Mouse (Mus musculus): ENCODE results near the gene Tstd3. TPM values are rescaled to one million over a fixed set of nuclear protein-coding genes. Genes with fewer than 3 reads are reported as not detected.

Tstd3 gene
- 10 to 100 TPM; 14.6 to 16.9 TPM for total RNA-seq (2021)

DNA sequence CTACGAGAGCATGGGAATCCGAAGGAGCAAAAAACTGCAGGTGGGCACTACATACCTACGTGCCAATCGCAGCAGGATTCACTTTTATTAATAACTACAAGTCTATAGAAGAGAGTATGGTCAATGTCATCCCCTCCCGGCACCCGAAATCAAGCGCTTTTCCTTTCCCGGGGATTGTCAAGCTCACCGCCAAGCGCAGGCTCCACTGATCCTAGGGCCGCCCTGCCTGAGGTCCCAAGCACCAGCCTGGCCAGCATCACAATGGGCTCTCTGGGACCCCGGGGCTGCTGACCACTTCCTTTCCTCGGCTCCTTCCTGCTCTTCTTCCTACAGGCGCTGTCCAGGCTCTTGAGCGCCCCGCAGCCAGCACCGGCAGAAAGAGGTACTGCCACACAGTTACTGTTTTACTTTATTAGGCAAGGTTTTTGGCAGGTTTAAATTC, at the start of gene Tstd3, which contains the start of gene Usp45:
Tstd3 (minus strand) TSS at position 350 of the 442 bp plus-strand sequence.
Usp45 (plus strand) TSS at position 294 of the 442 bp plus-strand sequence.
- peak; percentile 78 to 80 for DNase-seq
- intact Hi-C loops (cut with DNase I), result no loop called here

GRCm38 (mm10) chr4:21814029-21814428, 47.0 kb upstream of the Tstd3 start:
- intact Hi-C loops (cut with DNase I), result loop anchor here (2.0 kb wide), 2 partner anchors 85 to 277 kb away; no protein-coding TSS in a partner anchor
- DNase-seq, result peak; percentile 13 to 15

DNA sequence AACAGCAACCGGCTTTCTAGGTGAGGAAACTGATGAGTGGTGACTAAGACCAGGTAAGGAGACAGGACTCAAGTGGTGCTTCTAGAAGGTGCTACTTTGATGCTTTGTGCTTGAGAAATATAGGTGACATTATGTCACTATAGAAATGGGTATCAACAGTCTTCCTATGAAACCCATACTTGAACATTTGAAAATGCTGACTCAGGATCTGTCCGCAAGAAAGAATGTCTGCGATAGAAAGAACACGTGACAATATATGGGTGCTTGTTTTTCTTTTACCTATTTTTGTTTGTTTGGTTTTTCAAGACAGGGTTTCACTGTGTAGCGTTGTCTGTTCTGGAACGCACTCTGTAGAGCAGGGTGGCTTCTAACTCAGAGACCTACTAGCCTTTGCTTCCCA, 45.6 kb upstream of the Tstd3 start:
- intact Hi-C loops (cut with DNase I), result no loop called here
- no peak for DNase-seq

DNA sequence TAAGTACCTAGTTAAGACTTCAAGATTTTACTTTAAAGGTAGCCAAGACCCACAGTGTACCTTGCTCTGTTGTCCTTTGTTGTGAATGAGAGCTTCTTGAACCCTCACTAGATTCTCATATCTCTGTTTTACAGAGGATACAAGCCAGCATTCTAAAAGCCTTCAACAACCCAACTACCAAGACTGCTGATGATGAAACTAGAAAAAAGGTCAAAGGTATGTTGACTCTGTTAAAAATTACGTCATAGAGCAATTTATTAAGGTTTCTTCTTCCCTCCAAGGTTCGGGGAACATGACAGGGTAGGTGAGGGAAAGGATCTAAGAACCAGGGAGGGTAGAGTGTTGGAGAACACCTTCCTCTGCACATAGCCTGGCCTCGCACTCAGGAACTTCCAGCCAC, 43.6 kb upstream of the Tstd3 start:
- no peak for DNase-seq
- intact Hi-C loops (cut with DNase I), result no loop called here

DNA sequence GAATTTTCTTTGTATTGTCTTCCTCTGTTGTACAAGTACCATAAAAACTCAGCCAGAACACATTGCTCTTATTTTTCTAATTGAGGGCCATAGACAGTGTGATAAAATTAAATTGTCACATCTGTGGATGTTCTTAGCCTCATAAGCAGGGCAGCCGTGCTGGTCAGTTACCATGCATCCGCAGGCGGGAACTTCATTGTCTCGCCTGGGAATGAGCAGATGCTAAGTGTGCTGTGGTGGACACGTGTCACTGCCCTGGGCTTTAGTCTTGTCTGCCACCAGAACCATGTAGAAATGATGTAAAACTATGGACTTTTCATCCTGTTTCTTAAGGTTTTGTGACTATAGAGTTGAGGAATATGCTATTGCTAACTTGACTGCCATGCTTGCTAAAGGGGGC, 40.2 kb upstream of the Tstd3 start:
- intact Hi-C loops (cut with DNase I), result no loop called here
- DNase-seq, result no peak

DNA sequence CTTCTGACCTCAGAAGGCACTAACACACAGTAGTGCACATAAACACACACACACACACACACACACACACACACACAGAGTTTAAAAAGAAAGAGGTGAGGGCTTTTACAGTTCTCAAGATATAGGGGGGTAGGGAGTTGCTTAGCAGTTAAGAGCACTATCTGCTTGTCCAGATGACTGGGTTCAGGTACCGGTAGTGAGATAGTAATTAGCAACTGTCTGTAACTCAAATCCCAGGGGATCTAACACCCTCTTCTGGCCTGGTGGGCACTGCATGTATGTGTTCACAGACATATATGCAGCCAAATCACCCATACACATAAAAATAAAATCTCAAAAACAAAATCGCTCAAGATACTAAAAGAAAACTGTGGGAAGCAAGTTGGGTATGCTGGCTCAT, 34.6 kb upstream of the Tstd3 start:
- no peak for DNase-seq

DNA sequence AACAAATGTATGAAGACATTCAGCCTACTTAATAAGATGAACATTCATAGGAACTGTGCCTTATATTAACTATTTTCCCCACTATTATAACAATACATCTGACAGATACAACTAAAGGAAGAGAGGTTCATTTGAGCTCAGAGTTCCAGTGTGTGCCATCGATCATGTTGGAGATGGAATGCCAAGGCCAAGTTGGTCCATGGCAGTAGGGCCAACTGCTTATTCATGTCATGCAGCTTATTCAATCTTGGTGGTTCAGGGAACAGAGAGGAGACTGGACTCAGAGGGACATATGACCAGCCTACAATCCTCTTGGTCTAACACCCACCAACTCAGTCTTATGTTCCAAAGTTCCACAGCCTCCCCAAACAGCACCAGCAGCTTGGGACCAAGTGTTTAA, 34.0 kb upstream of the Tstd3 start:
- intact Hi-C loops (cut with DNase I), result no loop called here
- DNase-seq, result no peak

More for the DNA sequence above, 34.6 kb upstream of the Tstd3 start:
- intact Hi-C loops (cut with DNase I), result no loop called here

GRCm38 (mm10) chr4:21793631-21794030, 26.6 kb upstream of the Tstd3 start:
- no peak for DNase-seq
- intact Hi-C loops (cut with DNase I), result no loop called here

DNA sequence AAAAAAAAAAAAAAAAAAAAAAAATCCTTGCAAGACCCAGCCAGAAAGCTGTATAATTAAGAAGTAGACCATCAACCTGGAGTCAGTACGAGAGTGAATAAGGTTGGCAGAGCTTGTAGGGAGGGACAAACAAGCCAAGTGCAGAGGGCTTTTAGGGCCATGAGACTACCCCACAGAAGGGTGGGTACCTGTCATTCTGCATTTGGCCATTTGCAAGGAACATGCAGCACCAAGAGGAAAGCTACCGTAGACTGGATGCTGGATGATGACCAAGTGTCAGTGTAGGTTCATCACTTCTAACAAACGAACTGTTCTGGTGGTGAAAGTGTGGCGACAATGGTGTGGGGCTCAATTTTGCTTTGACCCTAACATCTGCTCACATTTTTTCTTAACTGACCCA, 22.8 kb upstream of the Tstd3 start:
- no peak for DNase-seq
- intact Hi-C loops (cut with DNase I), result no loop called here

GRCm38 (mm10) chr4:21788903-21789302, 21.9 kb upstream of the Tstd3 start:
- intact Hi-C loops (cut with DNase I), result no loop called here
- no peak for DNase-seq

- intact Hi-C loops (cut with DNase I), result no loop called here
- no peak for DNase-seq
These were observed 19.3 kb upstream of the Tstd3 start for GRCm38 (mm10) chr4:21786268-21786667.

DNA sequence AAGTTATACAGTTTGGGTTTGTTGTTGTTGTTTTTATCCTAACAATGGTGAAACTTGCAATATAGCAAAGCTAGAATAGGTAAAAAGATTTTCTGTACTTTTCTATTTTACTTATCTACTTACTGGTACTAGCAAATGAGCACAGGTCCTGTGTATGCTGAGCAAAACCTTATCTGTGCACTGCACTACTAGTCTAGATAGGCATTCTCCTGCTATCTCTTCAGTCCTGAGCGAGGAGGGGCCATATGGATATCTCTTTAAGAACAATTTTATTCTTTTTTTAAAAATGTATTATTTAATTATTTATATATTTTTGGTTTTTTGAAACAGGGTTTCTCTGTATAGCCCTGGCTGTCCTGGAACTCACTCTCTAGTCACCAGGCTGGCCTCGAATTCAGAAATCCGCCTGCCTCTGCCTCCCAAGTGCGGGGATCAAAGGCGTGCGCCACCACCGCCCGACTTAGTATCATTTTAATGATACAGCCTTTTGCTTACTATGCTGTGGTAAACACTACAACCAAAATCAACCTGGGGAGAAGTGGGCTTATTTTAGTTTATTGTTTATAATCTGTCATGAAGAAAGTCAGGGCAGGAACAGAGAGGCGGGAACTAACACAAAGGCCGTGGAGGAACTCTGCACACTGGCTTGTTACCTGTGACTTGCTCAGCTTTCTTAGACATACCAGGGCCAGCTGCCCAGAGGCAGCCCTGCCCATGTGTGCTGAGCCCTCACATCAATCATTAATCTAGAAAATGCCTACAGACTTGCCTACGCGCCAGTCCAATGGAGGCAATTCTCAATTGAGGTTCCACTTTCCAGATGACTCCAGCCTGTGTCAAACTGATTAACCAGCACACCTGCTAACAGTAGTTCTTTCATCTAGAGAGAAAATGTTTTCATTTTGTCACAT, 14.1 kb upstream of the Tstd3 start:
- intact Hi-C loops (cut with DNase I), result no loop called here
- no peak for DNase-seq

DNA sequence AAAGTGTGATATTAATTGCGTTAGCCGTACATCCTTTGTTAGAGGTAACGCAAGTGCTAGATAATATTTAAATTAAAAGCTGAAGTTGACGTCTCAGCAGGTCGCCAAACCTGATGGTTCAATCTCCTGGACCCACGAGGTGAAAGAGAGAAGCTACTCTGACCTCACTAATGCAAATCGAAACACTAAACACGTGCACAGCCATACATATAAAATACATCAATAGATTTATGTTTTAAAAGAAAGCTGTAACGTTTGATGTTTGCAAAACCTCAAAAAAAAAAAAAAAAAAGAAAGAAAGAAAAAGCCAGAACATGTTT, 9.9 kb upstream of the Tstd3 start:
- intact Hi-C loops (cut with DNase I), result loop anchor here (2.0 to 5.0 kb wide), 2 partner anchors 50 to 70 kb away; partner anchors contain the start of genes Ccnc and Pnisr
- DNase-seq, result no peak

GRCm38 (mm10) chr4:21776091-21776945, 9.3 kb upstream of the Tstd3 start:
- intact Hi-C loops (cut with DNase I), result loop anchor here (2.0 to 5.0 kb wide), 2 partner anchors 49 to 70 kb away; partner anchors contain the start of genes Ccnc and Pnisr
- peak; percentile 92 for DNase-seq

- intact Hi-C loops (cut with DNase I), result no loop called here
These were observed 5.3 kb upstream of the Tstd3 start for GRCm38 (mm10) chr4:21772306-21772705.

DNA sequence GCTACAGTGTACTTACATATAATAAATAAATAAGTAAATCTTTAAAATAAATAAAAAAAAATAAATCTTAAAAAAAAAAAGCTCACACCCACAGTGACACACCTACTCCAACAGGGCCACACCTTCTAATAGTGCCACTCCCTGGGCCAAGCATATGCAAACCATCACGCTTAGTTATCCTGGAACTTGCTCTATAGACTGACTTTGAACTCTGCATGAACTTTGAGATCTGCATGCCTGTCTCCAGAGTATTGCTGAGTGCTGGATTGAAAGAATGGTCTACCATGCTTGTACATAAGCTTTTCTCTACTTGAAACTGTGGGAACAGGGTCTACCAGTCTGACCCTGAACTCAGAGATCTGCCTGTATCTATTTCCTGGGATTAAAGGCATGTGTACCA, 4.1 kb upstream of the Tstd3 start:
- no peak for DNase-seq

More at GRCm38 (mm10) chr4:21772306-21772705, 5.3 kb upstream of the Tstd3 start:
- DNase-seq, result no peak

GRCm38 (mm10) chr4:21766171-21766862, 695 bp downstream of the Tstd3 start:
- no peak for DNase-seq
- intact Hi-C loops (cut with DNase I), result no loop called here

More for the DNA sequence above, 4.1 kb upstream of the Tstd3 start:
- intact Hi-C loops (cut with DNase I), result no loop called here

DNA sequence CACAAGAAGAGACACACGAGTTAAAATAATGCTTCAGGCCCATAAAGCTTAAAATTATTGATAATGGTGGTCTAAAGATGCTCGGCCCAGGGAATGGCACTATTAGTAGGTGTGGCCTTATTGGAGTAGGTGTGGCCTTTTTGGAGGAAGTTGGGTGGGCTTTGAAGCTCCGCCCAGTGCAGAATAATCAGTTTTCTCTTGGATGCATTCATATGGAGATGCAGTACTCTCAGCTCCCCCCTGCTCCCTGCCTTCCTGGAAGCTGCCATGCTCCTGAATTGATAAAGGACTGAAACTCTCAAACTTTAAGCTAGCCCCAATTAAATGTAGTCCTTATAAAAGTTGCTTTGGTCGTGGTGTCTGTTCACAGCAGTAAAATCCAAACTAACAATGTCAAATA, 3.2 kb downstream of the Tstd3 start:
- DNase-seq, result no peak
- intact Hi-C loops (cut with DNase I), result no loop called here

DNA sequence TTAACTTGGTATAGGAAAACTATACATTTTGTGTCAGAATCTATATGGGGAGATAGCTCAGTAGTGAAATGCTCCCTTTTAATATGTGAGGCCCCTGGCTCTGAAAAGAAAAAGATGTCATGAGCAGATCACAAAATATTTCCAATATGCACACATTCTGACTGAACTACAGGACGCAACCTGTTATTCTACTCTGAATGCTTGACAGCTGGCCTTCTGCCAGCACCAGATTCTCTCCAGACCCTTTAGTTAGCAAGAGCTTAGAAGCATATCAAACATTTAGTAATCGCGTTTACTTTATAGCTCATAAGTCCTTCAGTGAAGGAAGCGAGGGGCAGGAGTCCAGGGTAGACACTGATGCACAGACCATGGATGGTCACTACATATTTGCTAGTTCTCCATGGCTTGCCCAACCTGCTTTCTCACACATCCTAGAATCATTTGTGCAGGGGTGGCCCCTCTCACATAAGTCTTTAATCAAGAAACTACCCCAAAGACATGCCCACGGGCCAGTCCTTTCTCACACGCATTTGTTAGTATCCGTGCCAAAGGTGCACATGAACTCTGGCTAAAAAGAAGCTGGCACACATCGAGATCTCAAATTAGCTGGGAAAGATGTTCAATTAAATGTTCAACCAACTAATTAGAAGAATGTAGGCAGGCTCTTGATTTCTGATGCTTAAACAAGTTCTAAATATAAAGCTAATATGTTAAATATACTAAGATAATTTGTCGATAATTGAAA, 5.4 kb downstream of the Tstd3 start:
- DNase-seq, result no peak
- intact Hi-C loops (cut with DNase I), result no loop called here

GRCm38 (mm10) chr4:21758860-21759259, 8.2 kb downstream of the Tstd3 start:
- no peak for DNase-seq
- intact Hi-C loops (cut with DNase I), result no loop called here

Data from heart, postnatal 36 days (tissue).